Mouse (Mus musculus) G1E (cell line): ENCODE results near the gene Nudt15. TPM values are rescaled to one million over a fixed set of nuclear protein-coding genes. Genes with fewer than 3 reads are reported as not detected.

ENCODE experiments used
- ATAC-seq: 2 replicates; pipeline ENCODE4 v1.8.0; 2016; ENCODE audit warnings: mild to moderate bottlenecking; ENCODE audit not compliant: insufficient number of reproducible peaks, poor library complexity, low FRiP score, severe bottlenecking; ENCODE audit errors: extremely low read depth
- DNase-seq: peaks from one replicate; pipeline ENCODE4 v3.0.0; 2012; ENCODE audit warnings: low spot score
- H3K27me3 ChIP-seq: 2 replicates; pipeline ENCODE4 v1.6.1; 2012; ENCODE audit warnings: mild to moderate bottlenecking, low read length, inconsistent platforms; ENCODE audit not compliant: insufficient read depth
- H3K36me3 ChIP-seq: replicated peaks from 2 replicates; pipeline ENCODE3; 2012; ENCODE audit warnings: mild to moderate bottlenecking, inconsistent platforms
- H3K4me1 ChIP-seq: 2 replicates; pipeline ENCODE4 v1.6.1; 2012; ENCODE audit warnings: low read depth, low read length, inconsistent platforms, mixed read lengths; ENCODE audit not compliant: insufficient read depth
- H3K4me3 ChIP-seq: 2 replicates; pipeline ENCODE4 v1.5.1; 2012; ENCODE audit warnings: low read depth, mild to moderate bottlenecking, inconsistent platforms, low read length, moderate library complexity, mixed read lengths
- H3K9me3 ChIP-seq: replicated peaks from 2 replicates; pipeline ENCODE4 v1.6.1; 2012; ENCODE audit warnings: inconsistent platforms
- CTCF ChIP-seq: IDR thresholded peaks from 2 replicates; pipeline ENCODE4 v1.5.1; 2012; ENCODE audit warnings: low read depth, low read length, inconsistent platforms, mixed read lengths
- GATA1 ChIP-seq: IDR thresholded peaks from 2 replicates; pipeline ENCODE4 v1.6.1; 2012; ENCODE audit warnings: borderline replicate concordance, low read length, inconsistent platforms, mixed read lengths
- GATA2 ChIP-seq: IDR thresholded peaks from 2 replicates; pipeline ENCODE4 v1.6.1; 2012; ENCODE audit warnings: low read depth, low read length, inconsistent platforms, borderline replicate concordance
- POLR2AphosphoS5 ChIP-seq: IDR thresholded peaks from 2 replicates; pipeline ENCODE4 v1.6.1; 2012; ENCODE audit warnings: low read depth, low read length, inconsistent platforms; ENCODE audit not compliant: insufficient replicate concordance
- TAL1 ChIP-seq: conservative IDR thresholded peaks from 2 replicates; pipeline ENCODE4 v1.6.1; 2012; ENCODE audit warnings: low read depth, low read length, inconsistent platforms, mixed read lengths
- polyA plus RNA-seq: library from polyadenylated mRNA; stranded (reverse); fragments of >175 nt; gene quantifications from 2 replicates; pipeline ENCODE4 v1.2.3, GENCODE M21; 2012
- total RNA-seq, 2 experiments: library from RNA; stranded (forward) in 1 of 2; stranded (reverse) in 1 of 2; fragments of 200-1000 nt in 1 of 2; fragments of >200 nt in 1 of 2; fragmentation: Nextera tagmentation in 1 of 2; gene quantifications; 2 replicates each; pipeline ENCODE4 v1.2.3; 2014 to 2017

Nudt15 gene
- total and polyA plus RNA-seq, 3 experiments, result 0.90 to 8.0 (median 6.8) TPM

- no peaks in the 10 kb centered on the region for H3K9me3 ChIP-seq
- ATAC-seq (no peak), DNase-seq (no peak)
- peaks cover 17% of the 10 kb centered on the region for H3K27me3 ChIP-seq
- no peaks in the 10 kb centered on the region for H3K36me3 ChIP-seq
- TF ChIP-seq TAL1 (no peak), POLR2AphosphoS5 (no peak), GATA2 (no peak), CTCF (no peak), GATA1 (no peak)
- peaks cover 14% of the 10 kb centered on the region for H3K4me1 ChIP-seq
- no peak overlapping the region for H3K4me3 ChIP-seq
Measured at GRCm38 (mm10) chr14:73484366-73485110, 63.5 kb downstream of the Nudt15 start.

GRCm38 (mm10) chr14:73483516-73484229 lies 64.4 kb downstream of the Nudt15 start:
- no peaks in the 10 kb centered on the region for H3K36me3 ChIP-seq
- ATAC-seq (no peak), DNase-seq (no peak)
- TF ChIP-seq TAL1 (no peak), CTCF (no peak), POLR2AphosphoS5 (no peak), GATA2 (no peak), GATA1 (no peak)
- peaks cover 13% of the 10 kb centered on the region for H3K27me3 ChIP-seq
- H3K4me1 ChIP-seq, result peaks cover 14% of the 10 kb centered on the region
- H3K4me3 ChIP-seq, result no peak overlapping the region
- no peaks in the 10 kb centered on the region for H3K9me3 ChIP-seq

- no peak for TF ChIP-seq CTCF
- no peak for TF ChIP-seq TAL1
- Histone ChIP-seq H3K36me3 (no peaks in the 10 kb centered on the region), H3K9me3 (no peaks in the 10 kb centered on the region), H3K27me3 (no peaks in the 10 kb centered on the region), H3K4me3 (no peak overlapping the region), H3K4me1 (peaks cover 26% of the 10 kb centered on the region)
- no peak for ATAC-seq
- DNase-seq, result no peak
Measured at GRCm38 (mm10) chr14:73479771-73480170, 68.3 kb downstream of the Nudt15 start.

GRCm38 (mm10) chr14:73478321-73478720 lies 69.7 kb downstream of the Nudt15 start:
- ATAC-seq (no peak), DNase-seq (no peak)
- no peaks in the 10 kb centered on the region for H3K27me3 ChIP-seq
- peaks cover 26% of the 10 kb centered on the region for H3K4me1 ChIP-seq
- H3K4me3 ChIP-seq, result no peak overlapping the region
- TF ChIP-seq GATA2, result no peak
- no peak for TF ChIP-seq POLR2AphosphoS5
- TF ChIP-seq GATA1, result no peak
- no peak for TF ChIP-seq TAL1
- TF ChIP-seq CTCF, result no peak
- no peaks in the 10 kb centered on the region for H3K36me3 ChIP-seq
- H3K9me3 ChIP-seq, result no peaks in the 10 kb centered on the region

GRCm38 (mm10) chr14:73477077-73477476 lies 71.0 kb downstream of the Nudt15 start:
- Histone ChIP-seq H3K27me3 (no peaks in the 10 kb centered on the region), H3K9me3 (no peaks in the 10 kb centered on the region), H3K36me3 (no peaks in the 10 kb centered on the region), H3K4me3 (no peak overlapping the region), H3K4me1 (peaks cover 25% of the 10 kb centered on the region)
- DNase-seq (no peak), ATAC-seq (no peak)
- TF ChIP-seq POLR2AphosphoS5 (no peak), GATA2 (no peak)

- Histone ChIP-seq H3K4me3 (no peak overlapping the region), H3K36me3 (no peaks in the 10 kb centered on the region), H3K4me1 (peaks cover 25% of the 10 kb centered on the region), H3K27me3 (no peaks in the 10 kb centered on the region), H3K9me3 (no peaks in the 10 kb centered on the region)
- DNase-seq, result no peak
- no peak for TF ChIP-seq POLR2AphosphoS5
- no peak for TF ChIP-seq GATA1
- TF ChIP-seq CTCF, result no peak
- no peak for TF ChIP-seq TAL1
- TF ChIP-seq GATA2, result no peak
- no peak for ATAC-seq
Measured at GRCm38 (mm10) chr14:73476361-73476934, 71.6 kb downstream of the Nudt15 start.
